Mouse (Mus musculus): ENCODE measurements at regions not wholly inside any gene's neighbourhood (a gene's known extent, or its start where the extent isn't known, plus 50 kb on each side); places are given as distances from the start of the nearest gene placed in this dataset.

DNA sequence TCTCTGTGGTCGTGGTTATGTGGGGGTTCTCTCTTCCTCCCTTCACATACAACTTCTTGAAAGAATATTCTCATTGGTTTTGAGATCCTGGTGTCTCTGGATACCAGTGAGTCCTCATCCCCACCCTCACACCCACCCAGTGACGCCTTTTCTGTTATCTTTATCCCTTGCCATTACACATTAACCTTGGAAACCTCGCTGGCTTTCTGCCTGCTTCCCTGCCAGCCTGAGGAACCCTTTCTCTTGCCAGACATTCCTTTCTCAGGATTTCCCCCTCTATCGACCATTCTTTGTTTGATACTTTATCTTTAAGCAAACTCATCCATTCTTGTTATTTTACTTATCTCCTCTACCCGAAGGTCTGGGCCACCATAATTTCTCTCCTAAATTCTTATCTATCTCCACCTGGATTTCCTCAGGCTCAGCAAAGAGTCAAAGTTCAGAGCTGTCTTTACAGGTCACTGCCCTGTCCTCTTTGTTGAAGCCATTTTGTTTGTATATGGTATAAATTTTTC, 182.5 kb upstream of the Nr2f2 start:
- TF ChIP-seq CTCF (conservative IDR thresholded peaks at IDR 0.05; ENCODE audit: low read length) (no peak), NANOG (IDR thresholded peaks at IDR 0.05; ENCODE audit: borderline replicate concordance, low read length) (no peak), POU5F1 (IDR thresholded peaks at IDR 0.05; ENCODE audit: borderline replicate concordance, low read length) (no peak)

Measured in E14TG2a.4 (cell line).